Mouse (Mus musculus): ENCODE results near the gene Gas2l2.

Gas2l2 gene

DNA sequence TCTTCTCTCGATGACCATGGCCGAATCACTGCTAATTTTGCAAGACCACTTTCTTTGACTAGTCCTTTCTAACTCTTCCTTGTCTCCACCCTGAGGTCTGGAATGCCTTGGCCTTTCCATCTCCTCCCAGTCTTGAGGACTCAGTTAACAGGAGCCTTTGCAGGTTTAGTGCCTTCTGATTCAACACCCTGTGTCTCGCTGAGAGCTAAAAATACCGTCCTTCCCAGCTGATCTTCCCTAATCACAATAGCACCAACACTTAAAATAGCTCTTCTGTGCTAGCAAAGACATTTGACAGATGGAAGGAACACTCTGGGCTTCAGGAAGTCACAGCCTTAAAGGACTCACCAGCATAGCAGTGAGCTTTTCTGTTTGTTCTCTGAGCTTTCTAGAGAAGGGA lies 36.2 kb downstream of the Gas2l2 start:
- no peak for DNase-seq

DNA sequence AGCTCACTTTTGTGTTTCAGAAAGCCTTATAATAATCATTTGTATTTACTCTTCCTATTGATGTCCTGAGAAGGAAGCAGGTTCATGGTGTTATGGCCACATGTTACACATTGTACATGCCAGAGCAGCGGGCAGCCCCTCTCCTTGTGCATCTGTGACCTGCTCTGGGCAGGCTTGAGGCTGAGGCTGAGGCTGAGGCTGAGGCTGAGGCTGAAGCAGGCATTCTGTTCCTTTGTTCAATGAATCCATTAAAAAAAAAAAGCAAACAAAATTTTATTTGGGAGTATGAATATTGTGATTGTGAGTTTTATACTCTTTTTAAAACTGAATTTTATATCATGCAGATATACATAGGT lies 45.7 kb downstream of the Gas2l2 start:
- no peak for DNase-seq

DNA sequence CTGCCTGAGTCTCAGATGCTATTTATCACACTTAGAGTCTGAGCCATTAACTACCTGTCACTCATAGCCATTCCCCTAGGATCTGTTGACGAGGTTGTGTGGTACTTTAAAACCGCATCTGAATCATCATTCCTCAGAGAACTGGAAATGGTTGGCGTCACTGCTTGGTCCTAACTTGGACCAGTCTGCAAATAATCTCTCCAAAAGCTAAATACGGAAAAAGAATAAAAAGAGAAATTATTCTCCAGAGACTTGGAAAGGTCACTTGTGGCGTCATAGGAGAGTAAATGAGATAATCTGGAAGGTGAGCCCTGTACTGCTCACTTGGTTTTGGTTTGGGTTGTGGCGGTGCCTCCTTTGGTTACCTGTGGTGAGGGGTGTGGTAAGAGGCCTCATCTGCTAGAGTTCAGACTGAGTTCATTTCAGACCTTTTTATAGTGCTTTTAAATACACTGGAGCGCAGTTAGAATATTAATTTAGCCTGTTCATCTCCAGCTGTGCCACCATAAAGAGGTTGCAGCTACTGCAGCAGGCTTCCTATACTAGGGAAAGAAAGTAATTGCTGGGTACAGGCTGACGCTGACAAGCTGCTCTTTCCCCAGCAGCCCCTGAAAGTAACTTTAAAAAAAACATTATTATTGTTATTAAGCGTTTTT lies 46.3 kb downstream of the Gas2l2 start:
- no peak for DNase-seq

- no peak for DNase-seq
Observed at GRCm38 (mm10) chr11:83379745-83380341, 49.4 kb downstream of the Gas2l2 start.

Measured in kidney, postnatal 36 days (tissue).